In the genomic region with DNA sequence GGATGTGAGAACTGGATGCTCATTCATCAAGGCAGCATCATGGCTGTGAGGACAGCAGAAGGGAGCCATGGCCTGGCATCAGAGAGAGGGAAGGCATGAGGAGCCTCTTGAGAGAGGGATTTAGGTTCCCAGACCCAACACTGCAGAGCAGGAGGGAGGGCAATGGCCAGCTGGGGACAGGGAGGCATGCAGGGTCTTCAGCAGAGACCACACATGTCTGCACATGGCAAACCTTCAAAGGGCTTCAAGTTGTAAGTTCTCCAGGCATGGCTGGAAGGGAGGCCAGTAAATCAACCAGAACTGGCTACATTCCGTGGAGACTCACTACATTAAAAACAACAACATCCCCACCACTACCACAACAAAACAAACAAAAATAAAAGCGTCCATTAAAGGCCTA, we compare ENCODE assay signal across 9 mouse cellular contexts. TPM values are rescaled to one million over a fixed set of nuclear protein-coding genes. Genes with fewer than 3 reads are reported as not detected.
A peak's percentile ranks its signal among the peaks of the same experiment; 100 is the strongest.
DNase-seq lines count a peak whose midpoint lies in the region; ATAC-seq and TF ChIP-seq lines count a peak whose summit lies in the region.
"Had no signal": no experiment of that assay in that cellular context is flagged by ENCODE, and none has a peak within 500 bp of the region (broad histone marks: within the 10 kb centered on the region; RNA-seq: fewer than 3 reads in every experiment).

No protein-coding gene starts in this region.

- no peak for ATAC-seq in midbrain, postnatal 0 days (ENCODE audit: low FRiP score)
- no peak for ATAC-seq in limb, embryonic 15.5 days (ENCODE audit: insufficient number of reproducible peaks, low FRiP score, low TSS enrichment, low read depth)

- WGBS in heart, embryonic 10.5 days: 76% methylated on average over 2 of the region's 2 CpGs
- 81% methylated on average over 2 of the region's 2 CpGs for WGBS in midbrain, embryonic 10.5 days
- 90% methylated on average over 2 of the region's 2 CpGs for WGBS in midbrain, postnatal 0 days
- 35% methylated on average over 2 of the region's 2 CpGs for WGBS in limb, embryonic 15.5 days
- 64% methylated on average over 2 of the region's 2 CpGs for WGBS in cerebellum, adult 2 months

- H3K27ac ChIP-seq in heart, embryonic 10.5 days: peak overlapping the region; percentile 84; the same call in 1 of the 2 replicates
- peak overlapping the region; percentile 80 for H3K27ac ChIP-seq in midbrain, embryonic 10.5 days (replicated peaks)
- H3K27ac ChIP-seq in midbrain, postnatal 0 days (ENCODE audit: low read depth, low read length): no peak overlapping the region
- H3K27ac ChIP-seq in limb, embryonic 15.5 days: peak overlapping the region; percentile 73; the same call in 1 of the 2 replicates
- H3K27ac ChIP-seq in cerebellum, adult 2 months (ENCODE audit: insufficient read depth, low read length): no peak overlapping the region

- H3K9ac ChIP-seq in midbrain, postnatal 0 days (replicated peaks; ENCODE audit: low read length, poor library complexity, severe bottlenecking): no peak overlapping the region
- no peak overlapping the region for H3K9ac ChIP-seq in limb, embryonic 15.5 days

- TF ChIP-seq POLR2A in cerebellum, adult 2 months (IDR thresholded peaks at IDR 0.05; ENCODE audit: borderline replicate concordance, insufficient read depth, low read length): no peak

- no peaks in the 10 kb centered on the region for H3K27me3 ChIP-seq in heart, embryonic 10.5 days (ENCODE audit: insufficient read depth, poor library complexity, severe bottlenecking)
- no peaks in the 10 kb centered on the region for H3K27me3 ChIP-seq in midbrain, embryonic 10.5 days (ENCODE audit: low read depth, poor library complexity, severe bottlenecking)
- no peaks in the 10 kb centered on the region for H3K27me3 ChIP-seq in midbrain, postnatal 0 days (ENCODE audit: insufficient read depth, low read length)
- no peaks in the 10 kb centered on the region for H3K27me3 ChIP-seq in limb, embryonic 15.5 days
- no peaks in the 10 kb centered on the region for H3K27me3 ChIP-seq in cerebellum, adult 2 months (ENCODE audit: control insufficient read depth, insufficient read depth, low read length)

- H3K4me3 ChIP-seq in heart, embryonic 10.5 days: no peak overlapping the region
- H3K4me3 ChIP-seq in midbrain, embryonic 10.5 days: no peak overlapping the region
- H3K4me3 ChIP-seq in midbrain, postnatal 0 days (ENCODE audit: low read depth, low read length): no peak overlapping the region
- H3K4me3 ChIP-seq in limb, embryonic 15.5 days: no peak overlapping the region
- no peak overlapping the region for H3K4me3 ChIP-seq in cerebellum, adult 2 months (replicated peaks; ENCODE audit: insufficient read depth, low read depth, low read length)

- H3K36me3 ChIP-seq in heart, embryonic 10.5 days: peaks cover 6% of the 10 kb centered on the region
- peaks cover 6% of the 10 kb centered on the region; the same call in 1 of the 2 replicates for H3K36me3 ChIP-seq in midbrain, embryonic 10.5 days
- no peaks in the 10 kb centered on the region for H3K36me3 ChIP-seq in midbrain, postnatal 0 days (ENCODE audit: insufficient read depth, low read length)
- H3K36me3 ChIP-seq in limb, embryonic 15.5 days: no peaks in the 10 kb centered on the region

- H3K4me2 ChIP-seq in midbrain, postnatal 0 days (ENCODE audit: low read depth, low read length, poor library complexity, severe bottlenecking): no peak overlapping the region
- H3K4me2 ChIP-seq in limb, embryonic 15.5 days: no peak overlapping the region

- intact Hi-C loops in heart, postnatal 10 days (cut with DNase I): no loop called here
- intact Hi-C loops in gastrocnemius, postnatal 36 days (cut with DNase I): no loop called here

- no peaks in the 10 kb centered on the region for H3K9me3 ChIP-seq in heart, embryonic 10.5 days
- no peaks in the 10 kb centered on the region; the same call in 1 of the 2 replicates for H3K9me3 ChIP-seq in midbrain, embryonic 10.5 days (replicated peaks)
- H3K9me3 ChIP-seq in midbrain, postnatal 0 days (ENCODE audit: low read length): no peaks in the 10 kb centered on the region
- H3K9me3 ChIP-seq in limb, embryonic 15.5 days: no peaks in the 10 kb centered on the region

- peaks cover 24% of the 10 kb centered on the region for H3K4me1 ChIP-seq in heart, embryonic 10.5 days
- peaks cover 28% of the 10 kb centered on the region for H3K4me1 ChIP-seq in midbrain, embryonic 10.5 days
- H3K4me1 ChIP-seq in midbrain, postnatal 0 days (ENCODE audit: insufficient read depth, low read length): peaks cover 9% of the 10 kb centered on the region
- peaks cover 17% of the 10 kb centered on the region for H3K4me1 ChIP-seq in limb, embryonic 15.5 days
- H3K4me1 ChIP-seq in cerebellum, adult 2 months (ENCODE audit: control insufficient read depth, insufficient read depth, low read length): no peaks in the 10 kb centered on the region

- no peak for TF ChIP-seq CTCF in midbrain, postnatal 0 days (IDR thresholded peaks at IDR 0.05)
- TF ChIP-seq CTCF in cerebellum, adult 2 months (IDR thresholded peaks at IDR 0.05; ENCODE audit: borderline replicate concordance, insufficient read depth, low read depth, low read length): no peak

- DNase-seq in heart, embryonic 10.5 days (ENCODE audit: low spot score): no peak
- no peak for DNase-seq in heart, postnatal 10 days
- DNase-seq in midbrain, embryonic 10.5 days (ENCODE audit: low spot score): no peak
- no peak for DNase-seq in midbrain, postnatal 0 days (ENCODE audit: low spot score)
- DNase-seq in thymus, postnatal 0 days (ENCODE audit: low spot score): no peak
- no peak for DNase-seq in cerebellum, adult 2 months
- DNase-seq in gastrocnemius, postnatal 36 days: no peak

RNA-seq across cellular contexts. Expression of a gene that starts 18.2 kb away (rescaled TPM):
- 32.8 and 35.3 TPM in 2 replicates for polyA plus RNA-seq in heart, embryonic 10.5 days (2016; fragmentation: Nextera tagmentation; extraction: Ambion mirVana)
- total RNA-seq in heart, postnatal 10 days (2021): 10 to 100 TPM; 32.5 to 36.5 TPM
- 62.9 and 74.4 TPM in 2 replicates for polyA plus RNA-seq in midbrain, embryonic 10.5 days (2016; fragmentation: Nextera tagmentation; extraction: Ambion mirVana)
- total RNA-seq in midbrain, postnatal 0 days (2014; rRNA removed): 54.8 and 60.8 TPM in 2 replicates
- polyA plus RNA-seq in midbrain, postnatal 0 days (2015; fragmentation: Nextera tagmentation; extraction: Ambion mirVana): 29.9 and 30.5 TPM in 2 replicates
- polyA plus RNA-seq in limb, embryonic 15.5 days (2015; fragmentation: Nextera tagmentation; extraction: Ambion mirVana): 36.4 and 37.5 TPM in 2 replicates
- 19.2 and 25.0 TPM in 2 replicates for polyA plus RNA-seq in thymus, postnatal 0 days (2015; fragmentation: Nextera tagmentation; extraction: Ambion mirVana)
- 13.0 and 16.0 TPM in 2 replicates for polyA plus RNA-seq in cerebellum, adult 2 months (2012; rRNA removed)
- total RNA-seq in gastrocnemius, postnatal 36 days (2021): 1 to 10 TPM; 2.5 to 3.8 TPM

RNA-seq across cellular contexts. Expression of a gene that starts 23.3 kb away (rescaled TPM):
- polyA plus RNA-seq in heart, embryonic 10.5 days (2016; fragmentation: Nextera tagmentation; extraction: Ambion mirVana): 0.37 and 1.3 TPM in 2 replicates
- total RNA-seq in heart, postnatal 10 days (2021): under 1 TPM; 0.25 to 0.62 TPM
- polyA plus RNA-seq in midbrain, embryonic 10.5 days (2016; fragmentation: Nextera tagmentation; extraction: Ambion mirVana): 0.47 and 0.49 TPM in 2 replicates
- 17.0 and 21.0 TPM in 2 replicates for total RNA-seq in midbrain, postnatal 0 days (2014; rRNA removed)
- 13.3 and 13.5 TPM in 2 replicates for polyA plus RNA-seq in midbrain, postnatal 0 days (2015; fragmentation: Nextera tagmentation; extraction: Ambion mirVana)
- 0.68 and 0.82 TPM in 2 replicates for polyA plus RNA-seq in limb, embryonic 15.5 days (2015; fragmentation: Nextera tagmentation; extraction: Ambion mirVana)
- 0.59 and 0.73 TPM in 2 replicates for polyA plus RNA-seq in thymus, postnatal 0 days (2015; fragmentation: Nextera tagmentation; extraction: Ambion mirVana)
- polyA plus RNA-seq in cerebellum, adult 2 months (2012; rRNA removed): 5.5 and 6.8 TPM in 2 replicates
- total RNA-seq in gastrocnemius, postnatal 36 days (2021): under 1 TPM; 0.13 to 0.49 TPM
- polyA plus RNA-seq: C2C12 had no signal

Comparison
In these comparisons a context has a peak if more than half of its experiments do, and no peak if none do; other contexts are left out.
1. H3K27ac ChIP-seq: peak in heart, embryonic 10.5 days (single experiment), midbrain, embryonic 10.5 days (single experiment) and limb, embryonic 15.5 days (single experiment); none in midbrain, postnatal 0 days (single experiment) and cerebellum, adult 2 months (single experiment).